Mouse (Mus musculus): ENCODE measurements around the gene Zfp52.

- TF ChIP-seq CTCF (IDR thresholded peaks at IDR 0.05; ENCODE audit: borderline replicate concordance, insufficient read depth, low read length) = no peak
- 0 out of 2 replicates have a peak, but pooled peaks have one; percentile 18 for TF ChIP-seq POLR2A (IDR thresholded peaks at IDR 0.05; ENCODE audit: low read depth, low read length)
Measured at GRCm38 (mm10) chr17:21489500-21490001, 45.8 kb upstream of the Zfp52 start.

All from embryonic fibroblast, embryonic 13.5 days (primary cell).